Mouse (Mus musculus) CH12.LX (cell line): Measurements from ENCODE around the gene Akap5. TPM values are rescaled to one million over a fixed set of nuclear protein-coding genes. Genes with fewer than 3 reads are reported as not detected.
A peak's percentile ranks its signal among the peaks of the same experiment; 100 is the strongest.

Experiments used
- DNase-seq: peaks from one replicate; pipeline ENCODE4 v3.0.0-alpha.2; 2013; ENCODE audit errors: extremely low read depth
- H3K27ac ChIP-seq: 2 replicates; pipeline ENCODE4 v1.5.1; 2012; ENCODE audit warnings: low read depth, mild to moderate bottlenecking, control low read depth, moderate library complexity; ENCODE audit not compliant: insufficient read depth
- H3K27me3 ChIP-seq: replicated peaks from 2 replicates; pipeline ENCODE3; 2012; ENCODE audit warnings: inconsistent platforms
- H3K36me3 ChIP-seq, 2 experiments: replicated peaks in 1 of 2; 2 replicates each; pipeline versions ENCODE3 to v1.6.1; 2012; ENCODE audit warnings: inconsistent platforms in 1 of 2, low read length in 1 of 2, mild to moderate bottlenecking in 1 of 2, mixed read lengths in 1 of 2, moderate library complexity in 1 of 2; ENCODE audit not compliant: control insufficient read depth in 1 of 2, insufficient read depth in 1 of 2
- H3K4me1 ChIP-seq, 2 experiments: 2 replicates each; pipeline ENCODE4 v1.6.1; 2012; ENCODE audit warnings: inconsistent platforms in 1 of 2, moderate library complexity in 1 of 2; ENCODE audit not compliant: insufficient read depth in 2 of 2, control insufficient read depth in 1 of 2
- H3K4me2 ChIP-seq: 2 replicates; pipeline ENCODE4 v1.6.1; 2012; ENCODE audit warnings: low read depth, mild to moderate bottlenecking, control low read depth; ENCODE audit not compliant: poor library complexity, insufficient read depth, severe bottlenecking
- H3K4me3 ChIP-seq, 3 experiments: fragments of 150-350 bp in 1 of 3; sonication (generic) in 1 of 3; replicated peaks in 1 of 3; 2 replicates each; pipeline versions ENCODE3 to v1.5.1; 2011 to 2012; ENCODE audit warnings: low read depth in 2 of 3, low read length in 2 of 3, mild to moderate bottlenecking in 2 of 3, moderate library complexity in 2 of 3, control low read depth in 1 of 3, improper control_type of control experiment in 1 of 3, inconsistent platforms in 1 of 3, mixed read lengths in 1 of 3; ENCODE audit not compliant: poor library complexity in 1 of 3
- H3K79me2 ChIP-seq: replicated peaks from 2 replicates; pipeline ENCODE4 v1.6.1; 2012; ENCODE audit warnings: mild to moderate bottlenecking, moderate library complexity; ENCODE audit not compliant: control insufficient read depth, poor library complexity, insufficient read depth, severe bottlenecking; ENCODE audit errors: extremely low read depth
- H3K9ac ChIP-seq: 2 replicates; pipeline ENCODE4 v1.6.1; 2012; ENCODE audit warnings: low read depth, mild to moderate bottlenecking, control low read depth, moderate library complexity; ENCODE audit not compliant: insufficient read depth
- H3K9me3 ChIP-seq: replicated peaks from 2 replicates; pipeline ENCODE3; 2012; ENCODE audit warnings: low read length, inconsistent platforms, mixed read lengths
- ELF1 ChIP-seq: IDR thresholded peaks from 2 replicates; pipeline ENCODE4 v1.6.1; 2014; ENCODE audit warnings: low read depth, mild to moderate bottlenecking, inconsistent platforms, low read length, improper control_type of control experiment
- EP300 ChIP-seq: IDR thresholded peaks from 2 replicates; pipeline ENCODE4 v1.6.1; 2011; ENCODE audit warnings: low read length, improper control_type of control experiment
- ETS1 ChIP-seq: conservative IDR thresholded peaks from 2 replicates; pipeline ENCODE4 v1.6.1; 2012; ENCODE audit warnings: low read depth, mild to moderate bottlenecking, inconsistent platforms, low read length, improper control_type of control experiment, moderate library complexity
- HCFC1 ChIP-seq: IDR thresholded peaks from 2 replicates; pipeline ENCODE4 v1.6.1; 2012; ENCODE audit warnings: low read depth, mild to moderate bottlenecking, inconsistent platforms, low read length, improper control_type of control experiment
- IRF4 ChIP-seq: IDR thresholded peaks from 2 replicates; pipeline ENCODE4 v1.6.1; 2014; ENCODE audit warnings: low read depth, mild to moderate bottlenecking, inconsistent platforms, low read length, improper control_type of control experiment
- JUN ChIP-seq: IDR thresholded peaks from 2 replicates; pipeline ENCODE4 v1.6.1; 2011; ENCODE audit warnings: low read depth, mild to moderate bottlenecking, low read length, improper control_type of control experiment, moderate library complexity; ENCODE audit not compliant: insufficient read depth
- KAT2A ChIP-seq: IDR thresholded peaks from 2 replicates; pipeline ENCODE4 v1.6.1; 2012; ENCODE audit warnings: low read length, improper control_type of control experiment, inconsistent platforms; ENCODE audit not compliant: insufficient replicate concordance
- MEF2A ChIP-seq: IDR thresholded peaks from 2 replicates; pipeline ENCODE4 v1.6.1; 2014; ENCODE audit warnings: low read depth, mild to moderate bottlenecking, inconsistent platforms, low read length, improper control_type of control experiment, borderline replicate concordance
- MXI1 ChIP-seq: IDR thresholded peaks from 2 replicates; pipeline ENCODE4 v1.6.1; 2011; ENCODE audit warnings: mild to moderate bottlenecking, low read depth, low read length, improper control_type of control experiment
- MYC ChIP-seq: IDR thresholded peaks from 2 replicates; pipeline ENCODE4 v1.6.1; 2011; ENCODE audit warnings: low read depth, mild to moderate bottlenecking, improper control_type of control experiment, low read length
- POLR2A ChIP-seq: IDR thresholded peaks from 2 replicates; pipeline ENCODE4 v1.6.1; 2011; ENCODE audit warnings: low read depth, mild to moderate bottlenecking, improper control_type of control experiment, low read length
- SIN3A ChIP-seq: IDR thresholded peaks from 2 replicates; pipeline ENCODE4 v1.6.1; 2012; ENCODE audit warnings: low read length, improper control_type of control experiment, inconsistent platforms
- TBP ChIP-seq: conservative IDR thresholded peaks from 2 replicates; pipeline ENCODE4 v1.6.1; 2011; ENCODE audit warnings: low read depth, low read length, improper control_type of control experiment
- ZKSCAN1 ChIP-seq: IDR thresholded peaks from 2 replicates; pipeline ENCODE4 v1.6.1; 2012; ENCODE audit warnings: low read depth, inconsistent platforms, low read length, improper control_type of control experiment, borderline replicate concordance
- ZMIZ1 ChIP-seq: IDR thresholded peaks from 2 replicates; pipeline ENCODE4 v1.6.1; 2012; ENCODE audit warnings: low read depth, mild to moderate bottlenecking, inconsistent platforms, low read length, improper control_type of control experiment
- dilution Hi-C: fragments of 300-500 bp; cut with MboI; formaldehyde crosslinking; loops from 2 replicates; pipeline ENCODE4 v1.14.3; 2020; ENCODE audit warnings: low sequenced_read_pairs; ENCODE audit not compliant: extremely low pct_unique_long_range_greater_than_20kb, extremely low pct_ligation_motif_present
- in situ Hi-C: fragments of 300-500 bp; cut with MboI; formaldehyde crosslinking; loops from 3 replicates; pipeline ENCODE4 v1.14.3; 2019; ENCODE audit warnings: low sequenced_read_pairs, low pct_ligation_motif_present, low pct_unique_long_range_greater_than_20kb, mixed read lengths
- polyA plus RNA-seq: library from polyadenylated mRNA; unstranded; fragments of >175 nt; gene quantifications from 2 replicates; pipeline ENCODE4 v1.2.1, GENCODE M21; 2012; ENCODE audit warnings: low read depth; ENCODE audit not compliant: insufficient read length
- total RNA-seq, 2 experiments: library from RNA; depleted of rRNA; stranded (reverse); fragments of 300-350 nt in 1 of 2; fragments of >200 nt in 1 of 2; gene quantifications; 2 replicates each; pipeline ENCODE4 v1.2.3; 2012 to 2014

The Akap5 gene
- total and polyA plus RNA-seq, 3 experiments, result 0.27 to 0.89 (median 0.38) TPM

- dilution Hi-C loops, result no loop called here
- TF ChIP-seq IRF4 (peak; percentile 75), JUN (peak; percentile 53; the same call in 1 of the 2 replicates), ETS1 (peak; percentile 34; the same call in 1 of the 2 replicates), SIN3A (no peak), MEF2A (0 out of 2 replicates have a peak, but pooled peaks have one; percentile 55), HCFC1 (no peak), POLR2A (no peak), EP300 (peak; percentile 14; the same call in 1 of the 2 replicates)
- H3K4me2 ChIP-seq, result peak overlapping the region; percentile 90
Observed at GRCm38 (mm10) chr12:76373991-76374390, 49.3 kb downstream of the Akap5 start.

GRCm38 (mm10) chr12:76374911-76375310, 50.2 kb downstream of the Akap5 start:
- Histone ChIP-seq H3K27ac (peak overlapping the region; percentile 85), H3K4me1 (peaks cover 5 to 53% of the 10 kb centered on the region in 2 experiments; a peak in 3 of 4 replicates), H3K79me2 (peaks cover 77% of the 10 kb centered on the region), H3K4me3 (no peak overlapping the region), H3K36me3 (peaks cover 3 to 19% of the 10 kb centered on the region in 2 experiments), H3K9ac (peak overlapping the region; percentile 61), H3K4me2 (peak overlapping the region; percentile 90), H3K9me3 (peaks cover 3% of the 10 kb centered on the region), H3K27me3 (no peaks in the 10 kb centered on the region)
- in situ Hi-C loops (loop anchor here (5.0 kb wide), 2 partner anchors 32 to 92 kb away; no protein-coding TSS in a partner anchor), dilution Hi-C loops (no loop called here)
- no peak for DNase-seq
- no peak for TF ChIP-seq ZMIZ1
- peak; percentile 11; the same call in 1 of the 2 replicates for TF ChIP-seq ELF1
- TF ChIP-seq KAT2A, result no peak
- peak; percentile 72 for TF ChIP-seq TBP
- 0 out of 2 replicates have a peak, but pooled peaks have one; percentile 10 for TF ChIP-seq MXI1
- no peak for TF ChIP-seq MYC
- no peak for TF ChIP-seq ZKSCAN1

More at GRCm38 (mm10) chr12:76373991-76374390, 49.3 kb downstream of the Akap5 start:
- Histone ChIP-seq H3K79me2 (peaks cover 68% of the 10 kb centered on the region), H3K36me3 (peaks cover 0 to 13% of the 10 kb centered on the region in 2 experiments), H3K4me1 (peaks cover 5 to 53% of the 10 kb centered on the region in 2 experiments; a peak in 3 of 4 replicates), H3K27ac (peak overlapping the region; percentile 85), H3K9ac (peak overlapping the region; percentile 61), H3K9me3 (peaks cover 3% of the 10 kb centered on the region), H3K4me3 (peak overlapping the region in 1 of 3 experiments; percentile 19), H3K27me3 (no peaks in the 10 kb centered on the region)
- DNase-seq, result no peak
- in situ Hi-C loops, result loop anchor here (5.0 kb wide), 2 partner anchors 33 to 93 kb away; no protein-coding TSS in a partner anchor
